Mouse (Mus musculus) megakaryocyte, embryonic 14.5 days (primary cell): ENCODE data around the gene Gfer. TPM values are rescaled to one million over a fixed set of nuclear protein-coding genes. Genes with fewer than 3 reads are reported as not detected.
"Not testable (repeated sequence)": the region's sequence is repeated elsewhere in the genome, so short reads cannot be mapped to it uniquely, and the experiment has no call there.

Experiments
- H3K27me3 ChIP-seq: replicated peaks from 2 replicates; pipeline ENCODE3; 2012; ENCODE audit warnings: inconsistent platforms
- H3K36me3 ChIP-seq: replicated peaks from 2 replicates; pipeline ENCODE3; 2012; ENCODE audit warnings: low read length, inconsistent platforms, mixed read lengths
- H3K4me1 ChIP-seq: 2 replicates; pipeline ENCODE4 v1.6.1; 2012; ENCODE audit warnings: inconsistent platforms
- H3K4me3 ChIP-seq: replicated peaks from 2 replicates; pipeline ENCODE3; 2012; ENCODE audit warnings: moderate library complexity, mild to moderate bottlenecking, inconsistent platforms
- H3K9me3 ChIP-seq: 2 replicates; pipeline ENCODE4 v1.6.1; 2012; ENCODE audit warnings: inconsistent platforms
- FLI1 ChIP-seq: IDR thresholded peaks from 2 replicates; pipeline ENCODE4 v1.6.1; 2012; ENCODE audit warnings: low read length, inconsistent platforms, mixed read lengths
- GATA1 ChIP-seq: IDR thresholded peaks from 3 replicates; pipeline ENCODE4 v1.6.1; 2012; ENCODE audit warnings: mixed read lengths, low read length, inconsistent platforms, borderline replicate concordance
- polyA plus RNA-seq: library from polyadenylated mRNA; stranded (reverse); fragments of >175 nt; gene quantifications from 2 replicates; pipeline ENCODE4 v1.2.3, GENCODE M21; 2012; ENCODE audit warnings: low replicate concordance; ENCODE audit not compliant: insufficient read depth

Gfer gene
- polyA plus RNA-seq, 1 experiment, result 47.3 TPM

GRCm38 (mm10) chr17:24670246-24670844, 25.6 kb downstream of the Gfer start:
- Histone ChIP-seq H3K9me3 (no peaks in the 10 kb centered on the region), H3K4me1 (peaks cover 65% of the 10 kb centered on the region), H3K4me3 (peak overlapping the region; percentile 100)

GRCm38 (mm10) chr17:24669545-24670245, 26.3 kb downstream of the Gfer start, which contains the start of gene Zfp598:
Gene Zfp598, plus strand, starts transcription at chr17:24669687.
- no peaks in the 10 kb centered on the region for H3K9me3 ChIP-seq
- peak within 1 kb of the TSS; percentile 100 for H3K4me3 ChIP-seq
- TF ChIP-seq GATA1, result no peak
- peak; percentile 49; the same call in 1 of the 2 replicates for TF ChIP-seq FLI1
- peaks cover 63% of the 10 kb centered on the region for H3K4me1 ChIP-seq
- H3K36me3 ChIP-seq, result peaks cover 15% of the 10 kb centered on the region
- H3K27me3 ChIP-seq, result peaks cover 2% of the 10 kb centered on the region

More at GRCm38 (mm10) chr17:24670246-24670844, 25.6 kb downstream of the Gfer start:
- peaks cover 2% of the 10 kb centered on the region for H3K27me3 ChIP-seq
- no peak for TF ChIP-seq FLI1
- TF ChIP-seq GATA1, result no peak
- peaks cover 15% of the 10 kb centered on the region for H3K36me3 ChIP-seq

- not testable (repeated sequence) for H3K27me3 ChIP-seq, H3K9me3 ChIP-seq
- Histone ChIP-seq H3K36me3 (peaks cover 12% of the 10 kb centered on the region), H3K4me3 (peak overlapping the region; percentile 100), H3K4me1 (peaks cover 58% of the 10 kb centered on the region)
These were observed 26.8 kb downstream of the Gfer start for GRCm38 (mm10) chr17:24669214-24669544.

GRCm38 (mm10) chr17:24667416-24667815, 28.5 kb downstream of the Gfer start:
- Histone ChIP-seq H3K27me3 (peaks cover 11% of the 10 kb centered on the region), H3K9me3 (no peaks in the 10 kb centered on the region), H3K4me1 (peaks cover 40% of the 10 kb centered on the region), H3K36me3 (no peaks in the 10 kb centered on the region), H3K4me3 (no peak overlapping the region)
- TF ChIP-seq FLI1 (no peak), GATA1 (no peak)

- not testable (repeated sequence) for H3K4me3 ChIP-seq, H3K36me3 ChIP-seq, H3K9me3 ChIP-seq
- H3K4me1 ChIP-seq, result peaks cover 36% of the 10 kb centered on the region
- peaks cover 11% of the 10 kb centered on the region for H3K27me3 ChIP-seq
These were observed 28.9 kb downstream of the Gfer start for GRCm38 (mm10) chr17:24667011-24667410.

GRCm38 (mm10) chr17:24658017-24658758, 37.8 kb downstream of the Gfer start, which contains the start of gene Npw:
Gene Npw, minus strand, starts transcription at chr17:24658457.
- TF ChIP-seq FLI1, result no peak
- TF ChIP-seq GATA1, result no peak
- peak within 1 kb of the TSS; percentile 84 for H3K4me3 ChIP-seq
- no peaks in the 10 kb centered on the region for H3K36me3 ChIP-seq
- H3K9me3 ChIP-seq, result no peaks in the 10 kb centered on the region
- peaks cover 19% of the 10 kb centered on the region for H3K4me1 ChIP-seq
- peaks cover 61% of the 10 kb centered on the region for H3K27me3 ChIP-seq

GRCm38 (mm10) chr17:24654969-24655368, 41.0 kb downstream of the Gfer start:
- no peaks in the 10 kb centered on the region for H3K36me3 ChIP-seq
- H3K4me3 ChIP-seq, result no peak overlapping the region
- TF ChIP-seq GATA1 (no peak), FLI1 (no peak)
- no peaks in the 10 kb centered on the region; the same call in 1 of the 2 replicates for H3K9me3 ChIP-seq
- H3K4me1 ChIP-seq, result peaks cover 26% of the 10 kb centered on the region
- H3K27me3 ChIP-seq, result peaks cover 84% of the 10 kb centered on the region

GRCm38 (mm10) chr17:24653967-24654710, 41.8 kb downstream of the Gfer start:
- no peaks in the 10 kb centered on the region for H3K36me3 ChIP-seq
- TF ChIP-seq FLI1 (no peak), GATA1 (no peak)
- H3K4me3 ChIP-seq, result peak overlapping the region; percentile 65
- H3K9me3 ChIP-seq, result no peaks in the 10 kb centered on the region; the same call in 1 of the 2 replicates
- H3K27me3 ChIP-seq, result peaks cover 86% of the 10 kb centered on the region
- H3K4me1 ChIP-seq, result peaks cover 34% of the 10 kb centered on the region

GRCm38 (mm10) chr17:24651835-24652234, 44.1 kb downstream of the Gfer start:
- Histone ChIP-seq H3K4me3 (no peak overlapping the region), H3K36me3 (no peaks in the 10 kb centered on the region), H3K27me3 (peaks cover 85% of the 10 kb centered on the region), H3K4me1 (peaks cover 35% of the 10 kb centered on the region), H3K9me3 (no peaks in the 10 kb centered on the region; the same call in 1 of the 2 replicates)
- no peak for TF ChIP-seq GATA1
- TF ChIP-seq FLI1, result no peak
